Mouse (Mus musculus): Measurements from ENCODE around the gene Dhrs3. TPM values are rescaled to one million over a fixed set of nuclear protein-coding genes. Genes with fewer than 3 reads are reported as not detected.

The Dhrs3 gene
- total RNA-seq (2021), result 10 to 100 TPM; 23.2 to 23.3 TPM
- long read RNA-seq, transcript Dhrs3-206 (6 exons, 2,337 nt), result major isoform, 10 of 13 reads
- long read RNA-seq, partial matches to known transcripts, result 0 of 13 reads
- long read RNA-seq, other reads (novel, unspliced or antisense), result 3 of 13 reads

- peak; percentile 77 to 80 for DNase-seq (ENCODE audit: low spot score in 2 of 2)
Measured at GRCm38 (mm10) chr4:144892133-144892936, at the start of gene Dhrs3. TSS of gene Dhrs3 (plus strand) at chr4:144892827.

GRCm38 (mm10) chr4:144861756-144862505, 30.7 kb upstream of the Dhrs3 start:
- DNase-seq (ENCODE audit: low spot score in 2 of 2), result no peak

- no peak for DNase-seq (ENCODE audit: low spot score in 2 of 2)
Measured at GRCm38 (mm10) chr4:144867926-144868325, 24.7 kb upstream of the Dhrs3 start.

GRCm38 (mm10) chr4:144868584-144868983, 24.0 kb upstream of the Dhrs3 start:
- no peak for DNase-seq (ENCODE audit: low spot score in 2 of 2)

- no peak for DNase-seq (ENCODE audit: low spot score in 2 of 2)
Measured at GRCm38 (mm10) chr4:144872905-144873304, 19.7 kb upstream of the Dhrs3 start.

- peak in 1 of 2 experiments; percentile 7 for DNase-seq (ENCODE audit: low spot score in 2 of 2)
Measured at GRCm38 (mm10) chr4:144875576-144876093, 17.0 kb upstream of the Dhrs3 start.

GRCm38 (mm10) chr4:144879549-144879948, 13.1 kb upstream of the Dhrs3 start:
- no peak for DNase-seq (ENCODE audit: low spot score in 2 of 2)

- no peak for DNase-seq (ENCODE audit: low spot score in 2 of 2)
Measured at GRCm38 (mm10) chr4:144881376-144881775, 11.3 kb upstream of the Dhrs3 start.

- DNase-seq (ENCODE audit: low spot score in 2 of 2), result peak; percentile 65 to 72
Measured at GRCm38 (mm10) chr4:144882881-144883331, 9.7 kb upstream of the Dhrs3 start.

GRCm38 (mm10) chr4:144886460-144886859, 6.2 kb upstream of the Dhrs3 start:
- DNase-seq (ENCODE audit: low spot score in 2 of 2), result peak; percentile 76 to 81

- DNase-seq (ENCODE audit: low spot score in 2 of 2), result no peak
Measured at GRCm38 (mm10) chr4:144888750-144889149, 3.9 kb upstream of the Dhrs3 start.

GRCm38 (mm10) chr4:144889505-144890301, 2.9 kb upstream of the Dhrs3 start:
- DNase-seq (ENCODE audit: low spot score in 2 of 2), result no peak

- peak; percentile 69 to 78 for DNase-seq (ENCODE audit: low spot score in 2 of 2)
Measured at GRCm38 (mm10) chr4:144890690-144891120, 1.9 kb upstream of the Dhrs3 start.

GRCm38 (mm10) chr4:144891121-144891711, 1.4 kb upstream of the Dhrs3 start:
- DNase-seq (ENCODE audit: low spot score in 2 of 2), result no peak

GRCm38 (mm10) chr4:144891743-144892132, 889 bp upstream of the Dhrs3 start:
- DNase-seq (ENCODE audit: low spot score in 2 of 2), result no peak

- no peak for DNase-seq (ENCODE audit: low spot score in 2 of 2)
Measured at GRCm38 (mm10) chr4:144892937-144893272, 278 bp downstream of the Dhrs3 start.

- DNase-seq (ENCODE audit: low spot score in 2 of 2), result peak; percentile 34 to 52
Measured at GRCm38 (mm10) chr4:144893561-144894486, 1.2 kb downstream of the Dhrs3 start.

- DNase-seq (ENCODE audit: low spot score in 2 of 2), result no peak
Measured at GRCm38 (mm10) chr4:144894487-144895210, 2.0 kb downstream of the Dhrs3 start.

GRCm38 (mm10) chr4:144895211-144895590, 2.6 kb downstream of the Dhrs3 start:
- DNase-seq (ENCODE audit: low spot score in 2 of 2), result no peak
